ENCODE assay signal across 8 mouse cellular contexts in the genomic region with DNA sequence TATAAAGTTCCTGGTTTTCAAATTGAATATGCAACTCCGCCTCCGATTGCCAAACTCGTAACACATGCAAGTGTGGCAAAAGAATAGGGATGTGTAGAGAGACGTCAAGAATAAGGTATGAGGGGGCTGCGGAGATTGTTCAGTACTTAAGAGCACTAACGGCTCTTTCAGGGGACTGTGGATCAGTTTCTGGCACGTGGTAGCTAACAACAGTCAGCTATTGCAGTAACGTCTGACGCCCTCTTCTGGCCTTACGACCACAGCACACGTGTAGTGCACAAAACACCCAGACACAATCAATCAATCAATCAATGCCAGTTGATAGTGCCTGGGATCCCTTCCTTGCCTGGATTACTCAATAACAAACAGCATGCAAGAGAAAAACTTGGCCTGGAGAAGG. TPM values are rescaled to one million over a fixed set of nuclear protein-coding genes. Genes with fewer than 3 reads are reported as not detected.
A peak's percentile ranks its signal among the peaks of the same experiment; 100 is the strongest.
DNase-seq lines count a peak whose midpoint lies in the region; ATAC-seq and TF ChIP-seq lines count a peak whose summit lies in the region.

No protein-coding gene starts in this region.

- H3K4me2 ChIP-seq in lung, embryonic 15.5 days: peak overlapping the region; percentile 69

- DNase-seq in heart, postnatal 4 days: peak; percentile 57
- peak; percentile 41 to 46 for DNase-seq in layer of hippocampus, adult 8-10 months (ENCODE audit: low spot score in 2 of 2)
- peak; percentile 80 for DNase-seq in retina, embryonic 14.5 days (ENCODE audit: low spot score)
- DNase-seq in thymus, postnatal 36 days: peak; percentile 45

- TF ChIP-seq CTCF in E14TG2a.4 (conservative IDR thresholded peaks at IDR 0.05; ENCODE audit: low read length): peak; percentile 76
- peak; percentile 62 for TF ChIP-seq CTCF in bone marrow macrophage, adult 2 months (IDR thresholded peaks at IDR 0.05; ENCODE audit: low read depth, low read length)

- no peak for TF ChIP-seq POLR2A in bone marrow macrophage, adult 2 months (IDR thresholded peaks at IDR 0.05; ENCODE audit: borderline replicate concordance, low read depth, low read length)

- H3K27me3 ChIP-seq in E14TG2a.4 (ENCODE audit: insufficient read depth, low read length): no peaks in the 10 kb centered on the region
- H3K27me3 ChIP-seq in erythroblast, embryonic 14.5 days (ENCODE audit: control insufficient read depth): no peaks in the 10 kb centered on the region
- H3K27me3 ChIP-seq in lung, embryonic 15.5 days: no peaks in the 10 kb centered on the region

- H3K9ac ChIP-seq in lung, embryonic 15.5 days: peak overlapping the region; percentile 81

- WGBS in lung, embryonic 15.5 days: 3% methylated on average over 11 of the region's 11 CpGs

- peak overlapping the region; percentile 98 for H3K4me3 ChIP-seq in E14TG2a.4 (replicated peaks; ENCODE audit: low read length)
- H3K4me3 ChIP-seq in bone marrow macrophage, adult 2 months (ENCODE audit: insufficient read depth, low read length): peak overlapping the region; percentile 73
- peak overlapping the region; percentile 100 for H3K4me3 ChIP-seq in erythroblast, embryonic 14.5 days (replicated peaks)
- peak overlapping the region; percentile 95 for H3K4me3 ChIP-seq in lung, embryonic 15.5 days

- H3K36me3 ChIP-seq in E14TG2a.4 (ENCODE audit: insufficient read depth, low read length): peaks cover 42% of the 10 kb centered on the region
- H3K36me3 ChIP-seq in erythroblast, embryonic 14.5 days (ENCODE audit: control insufficient read depth): peaks cover 28% of the 10 kb centered on the region
- H3K36me3 ChIP-seq in lung, embryonic 15.5 days: no peaks in the 10 kb centered on the region; the same call in 1 of the 2 replicates

- ATAC-seq in lung, embryonic 15.5 days (ENCODE audit: borderline replicate concordance, extremely low read depth, low FRiP score, low TSS enrichment): peak; percentile 4; the same call in 1 of the 2 replicates

- peak overlapping the region; percentile 86 for H3K27ac ChIP-seq in bone marrow macrophage, adult 2 months (ENCODE audit: insufficient read depth, low read depth, low read length)
- peak overlapping the region; percentile 98 for H3K27ac ChIP-seq in lung, embryonic 15.5 days

- H3K9me3 ChIP-seq in E14TG2a.4 (ENCODE audit: low read length): no peaks in the 10 kb centered on the region
- no peaks in the 10 kb centered on the region for H3K9me3 ChIP-seq in erythroblast, embryonic 14.5 days (ENCODE audit: control insufficient read depth, low read length)
- no peaks in the 10 kb centered on the region for H3K9me3 ChIP-seq in lung, embryonic 15.5 days

- peaks cover 48% of the 10 kb centered on the region for H3K4me1 ChIP-seq in E14TG2a.4 (replicated peaks; ENCODE audit: low read depth, low read length)
- peaks cover 15% of the 10 kb centered on the region for H3K4me1 ChIP-seq in bone marrow macrophage, adult 2 months (ENCODE audit: control insufficient read depth, insufficient read depth, low read length)
- H3K4me1 ChIP-seq in erythroblast, embryonic 14.5 days (ENCODE audit: control insufficient read depth): peaks cover 53% of the 10 kb centered on the region
- H3K4me1 ChIP-seq in lung, embryonic 15.5 days: peaks cover 44% of the 10 kb centered on the region

RNA-seq across cellular contexts. Expression of gene Tmem11, which starts 0.4 kb away (rescaled TPM):
- polyA plus RNA-seq in bone marrow macrophage, adult 2 months (2012; ENCODE audit: insufficient read depth, insufficient read length, missing spikeins): 19.4 and 20.8 TPM in 2 replicates
- 1.3 and 1.8 TPM in 2 replicates for polyA plus RNA-seq in erythroblast, embryonic 14.5 days (2012)
- 10 to 100 TPM; 37.5 to 43.4 TPM for total RNA-seq in heart, postnatal 4 days (2021)
- total RNA-seq in layer of hippocampus, adult 8-10 months (2022): 10 to 100 TPM; 25.3 to 27.8 (median 27.1) TPM
- polyA plus RNA-seq in lung, embryonic 15.5 days (2015; fragmentation: Nextera tagmentation; extraction: Ambion mirVana): 63.6 and 67.3 TPM in 2 replicates

RNA-seq across cellular contexts. Expression of gene Natd1, which starts 35.1 kb away (rescaled TPM):
- 15.5 and 19.2 TPM in 2 replicates for polyA plus RNA-seq in bone marrow macrophage, adult 2 months (2012; ENCODE audit: insufficient read depth, insufficient read length, missing spikeins)
- 15.0 and 24.8 TPM in 2 replicates for polyA plus RNA-seq in erythroblast, embryonic 14.5 days (2012)
- 10 to 100 TPM; 24.4 to 27.6 TPM for total RNA-seq in heart, postnatal 4 days (2021)
- total RNA-seq in layer of hippocampus, adult 8-10 months (2022): 10 to 100 TPM in 3 of 4 experiments, 1 to 10 TPM in 1; 9.4 to 16.6 (median 13.1) TPM
- polyA plus RNA-seq in lung, embryonic 15.5 days (2015; fragmentation: Nextera tagmentation; extraction: Ambion mirVana): 21.3 and 26.6 TPM in 2 replicates

RNA-seq across cellular contexts. Expression of gene Dhrs7b, which starts 49.0 kb away (rescaled TPM):
- polyA plus RNA-seq in bone marrow macrophage, adult 2 months (2012; ENCODE audit: insufficient read depth, insufficient read length, missing spikeins): 20.4 and 20.6 TPM in 2 replicates
- 0.26 and 0.32 TPM in 2 replicates for polyA plus RNA-seq in erythroblast, embryonic 14.5 days (2012)
- total RNA-seq in heart, postnatal 4 days (2021): 10 to 100 TPM; 17.1 to 19.7 TPM
- 10 to 100 TPM; 26.3 to 27.9 (median 27.4) TPM for total RNA-seq in layer of hippocampus, adult 8-10 months (2022)
- 41.0 and 41.4 TPM in 2 replicates for polyA plus RNA-seq in lung, embryonic 15.5 days (2015; fragmentation: Nextera tagmentation; extraction: Ambion mirVana)

RNA-seq across cellular contexts. Expression of gene Map2k3, which starts 52.4 kb away (rescaled TPM):
- polyA plus RNA-seq in bone marrow macrophage, adult 2 months (2012; ENCODE audit: insufficient read depth, insufficient read length, missing spikeins): 47.3 and 52.8 TPM in 2 replicates
- 59.8 and 102 TPM in 2 replicates for polyA plus RNA-seq in erythroblast, embryonic 14.5 days (2012)
- 10 to 100 TPM; 38.8 to 42.3 TPM for total RNA-seq in heart, postnatal 4 days (2021)
- total RNA-seq in layer of hippocampus, adult 8-10 months (2022): 10 to 100 TPM; 12.8 to 19.8 (median 16.8) TPM
- 109 and 115 TPM in 2 replicates for polyA plus RNA-seq in lung, embryonic 15.5 days (2015; fragmentation: Nextera tagmentation; extraction: Ambion mirVana)

Comparison
In these comparisons a context has a peak if more than half of its experiments do, and no peak if none do; other contexts are left out.
1. Peak in every context shown above with its lines: DNase-seq, ATAC-seq, H3K4me3 ChIP-seq and H3K27ac ChIP-seq.
2. RNA of gene Dhrs7b, which starts 49.0 kb away (polyA plus RNA-seq): 41.0 to 41.4 TPM in lung, embryonic 15.5 days and 20.4 to 20.6 TPM in bone marrow macrophage, adult 2 months; 0.26 to 0.32 TPM in erythroblast, embryonic 14.5 days; every median in the first group is over 10 times any median in the second.